Mouse (Mus musculus) limb, embryonic 14.5 days (tissue): ENCODE measurements around the gene Fam120a. TPM values are rescaled to one million over a fixed set of nuclear protein-coding genes. Genes with fewer than 3 reads are reported as not detected.

ENCODE experiments used
- ATAC-seq: fragments of 200-750 bp; cut with Nextera tagmentation; 2 replicates; pipeline ENCODE4 v1.8.0; 2017; ENCODE audit warnings: low read depth, moderate number of reproducible peaks, moderate TSS enrichment; ENCODE audit not compliant: low FRiP score
- DNase-seq: peaks from one replicate; pipeline ENCODE4 v3.0.0-alpha.2; 2015; ENCODE audit warnings: low spot score
- H3K27ac ChIP-seq: fragments of 300-500 bp; sonication (generic); replicated peaks from 2 replicates; pipeline ENCODE4 v1.5.1; 2014; ENCODE audit warnings: low read depth, mild to moderate bottlenecking, low read length, moderate library complexity, mixed read lengths
- H3K27me3 ChIP-seq: fragments of 300-500 bp; sonication (generic); 2 replicates; pipeline ENCODE4 v1.6.1; 2014; ENCODE audit warnings: low read length, mixed read lengths; ENCODE audit not compliant: control insufficient read depth, insufficient read depth
- H3K36me3 ChIP-seq: fragments of 300-500 bp; sonication (generic); 2 replicates; pipeline ENCODE4 v1.6.1; 2014; ENCODE audit warnings: mild to moderate bottlenecking, low read length, moderate library complexity, mixed read lengths; ENCODE audit not compliant: control insufficient read depth, insufficient read depth
- H3K4me1 ChIP-seq: fragments of 300-500 bp; sonication (generic); 2 replicates; pipeline ENCODE4 v1.6.1; 2014; ENCODE audit warnings: antibody characterized with exemption, low read length, mixed read lengths; ENCODE audit not compliant: control insufficient read depth, insufficient read depth
- H3K4me2 ChIP-seq: fragments of 300-500 bp; sonication (generic); replicated peaks from 2 replicates; pipeline ENCODE4 v1.6.1; 2014; ENCODE audit warnings: low read depth, mild to moderate bottlenecking, low read length, moderate library complexity; ENCODE audit not compliant: severe bottlenecking
- H3K4me3 ChIP-seq: fragments of 300-500 bp; sonication (generic); replicated peaks from 2 replicates; pipeline ENCODE4 v1.5.1; 2014; ENCODE audit warnings: low read length
- H3K9ac ChIP-seq: fragments of 300-500 bp; sonication (generic); 2 replicates; pipeline ENCODE4 v1.6.1; 2014; ENCODE audit warnings: mild to moderate bottlenecking, low read depth, low read length, moderate library complexity; ENCODE audit not compliant: severe bottlenecking
- H3K9me3 ChIP-seq: fragments of 300-500 bp; sonication (generic); 2 replicates; pipeline ENCODE4 v1.6.1; 2016; ENCODE audit warnings: low read length; ENCODE audit not compliant: control insufficient read depth
- POLR2A ChIP-seq: fragments of 200-500 bp; IDR thresholded peaks from 2 replicates; pipeline ENCODE4 v1.8.0; 2012; ENCODE audit warnings: inconsistent platforms, mild to moderate bottlenecking, moderate library complexity, borderline replicate concordance; ENCODE audit not compliant: insufficient read depth, insufficient read length; ENCODE audit errors: extremely low read depth
- WGBS: fragments of 180-500 bp; shearing (Covaris S2); extraction: QIAGEN DNeasy Blood & Tissue Kit; methylation state at CpG from one replicate; pipeline ENCODE4 v1.1.7; 2014; 5-methylcytosine and 5-hydroxymethylcytosine counted together
- polyA plus RNA-seq, 2 experiments: library from polyadenylated mRNA; depleted of rRNA in 1 of 2; stranded (reverse) in 1 of 2; unstranded in 1 of 2; fragments of >200 nt; fragmentation: Nextera tagmentation in 1 of 2; extraction: Ambion mirVana in 1 of 2; gene quantifications; 2 replicates each; pipeline versions ENCODE4 v1.2.1 to v1.2.3; 2012 to 2014

Gene Fam120a
- polyA plus RNA-seq, 2 experiments = 37.6 to 104 TPM

GRCm38 (mm10) chr13:48962519-48962918 lies 5.3 kb downstream of the Fam120a start:
- H3K4me1 ChIP-seq = peaks cover 5% of the 10 kb centered on the region; the same call in 1 of the 2 replicates
- H3K4me3 ChIP-seq = no peak overlapping the region
- ATAC-seq = no peak
- no peak overlapping the region for H3K27ac ChIP-seq
- no peak overlapping the region for H3K9ac ChIP-seq
- DNase-seq = no peak
- WGBS = 76% methylated on average over 3 of the region's 3 CpGs
- H3K4me2 ChIP-seq = no peak overlapping the region
- TF ChIP-seq POLR2A = no peak
- no peaks in the 10 kb centered on the region for H3K9me3 ChIP-seq
- H3K27me3 ChIP-seq = no peaks in the 10 kb centered on the region
- H3K36me3 ChIP-seq = 0 out of 2 replicates have a peak, but pooled peaks cover 2% of the 10 kb centered on the region

GRCm38 (mm10) chr13:48958608-48959007 lies 9.2 kb downstream of the Fam120a start:
- H3K9me3 ChIP-seq = no peaks in the 10 kb centered on the region
- TF ChIP-seq POLR2A = no peak
- no peak overlapping the region for H3K4me3 ChIP-seq
- DNase-seq = no peak
- WGBS = 69% methylated on average over 4 of the region's 4 CpGs
- no peaks in the 10 kb centered on the region for H3K27me3 ChIP-seq
- no peaks in the 10 kb centered on the region for H3K4me1 ChIP-seq
- ATAC-seq = no peak
- H3K4me2 ChIP-seq = no peak overlapping the region
- H3K27ac ChIP-seq = no peak overlapping the region
- 0 out of 2 replicates have a peak, but pooled peaks cover 2% of the 10 kb centered on the region for H3K36me3 ChIP-seq
- H3K9ac ChIP-seq = no peak overlapping the region

GRCm38 (mm10) chr13:48954825-48955224 lies 13.0 kb downstream of the Fam120a start:
- Histone ChIP-seq H3K27ac (no peak overlapping the region), H3K27me3 (no peaks in the 10 kb centered on the region), H3K9ac (no peak overlapping the region), H3K4me3 (no peak overlapping the region), H3K4me1 (peaks cover 18% of the 10 kb centered on the region; the same call in 1 of the 2 replicates), H3K4me2 (no peak overlapping the region), H3K36me3 (0 out of 2 replicates have a peak, but pooled peaks cover 2% of the 10 kb centered on the region), H3K9me3 (no peaks in the 10 kb centered on the region)
- 86% methylated on average over 4 of the region's 4 CpGs for WGBS
- no peak for DNase-seq
- TF ChIP-seq POLR2A = no peak
- no peak for ATAC-seq

- TF ChIP-seq POLR2A = no peak
- ATAC-seq = no peak
- Histone ChIP-seq H3K4me1 (peaks cover 18% of the 10 kb centered on the region; the same call in 1 of the 2 replicates), H3K27ac (no peak overlapping the region), H3K4me3 (no peak overlapping the region), H3K27me3 (no peaks in the 10 kb centered on the region), H3K9ac (no peak overlapping the region), H3K9me3 (no peaks in the 10 kb centered on the region), H3K4me2 (no peak overlapping the region), H3K36me3 (peaks cover 31% of the 10 kb centered on the region)
- DNase-seq = no peak
- 37% methylated on average over 5 of the region's 5 CpGs for WGBS
These were observed 17.1 kb downstream of the Fam120a start for GRCm38 (mm10) chr13:48950600-48951241.

- Histone ChIP-seq H3K4me1 (peaks cover 18% of the 10 kb centered on the region; the same call in 1 of the 2 replicates), H3K27ac (no peak overlapping the region), H3K4me3 (no peak overlapping the region), H3K4me2 (no peak overlapping the region), H3K9ac (no peak overlapping the region), H3K36me3 (peaks cover 42% of the 10 kb centered on the region), H3K9me3 (no peaks in the 10 kb centered on the region), H3K27me3 (no peaks in the 10 kb centered on the region)
- no peak for TF ChIP-seq POLR2A
- DNase-seq (no peak), ATAC-seq (no peak)
- WGBS = 92% methylated on average over 6 of the region's 6 CpGs
These were observed 18.9 kb downstream of the Fam120a start for GRCm38 (mm10) chr13:48948951-48949350.

GRCm38 (mm10) chr13:48944571-48944970 lies 23.2 kb downstream of the Fam120a start:
- no peaks in the 10 kb centered on the region for H3K4me1 ChIP-seq
- DNase-seq = no peak
- WGBS = 83% methylated on average over 1 of the region's 1 CpGs
- H3K4me2 ChIP-seq = no peak overlapping the region
- TF ChIP-seq POLR2A = no peak
- H3K27ac ChIP-seq = no peak overlapping the region
- no peaks in the 10 kb centered on the region for H3K27me3 ChIP-seq
- H3K36me3 ChIP-seq = peaks cover 71% of the 10 kb centered on the region
- H3K4me3 ChIP-seq = no peak overlapping the region
- H3K9ac ChIP-seq = no peak overlapping the region
- no peak for ATAC-seq
- no peaks in the 10 kb centered on the region for H3K9me3 ChIP-seq
